Mouse (Mus musculus) E14TG2a.4 (cell line): ENCODE data around the gene Slc10a2.
"Not testable (repeated sequence)": the region's sequence is repeated elsewhere in the genome, so short reads cannot be mapped to it uniquely, and the experiment has no call there.

Experiments
- H3K27me3 ChIP-seq: 2 replicates; pipeline ENCODE4 v1.6.1; 2014; ENCODE audit warnings: low read length, control low read depth; ENCODE audit not compliant: insufficient read depth
- H3K36me3 ChIP-seq: 2 replicates; pipeline ENCODE4 v1.6.1; 2014; ENCODE audit warnings: low read length, control low read depth; ENCODE audit not compliant: insufficient read depth
- H3K4me1 ChIP-seq: replicated peaks from 2 replicates; pipeline ENCODE4 v1.6.1; 2014; ENCODE audit warnings: low read depth, low read length, control low read depth
- H3K4me3 ChIP-seq: replicated peaks from 2 replicates; pipeline ENCODE4 v1.5.1; 2014; ENCODE audit warnings: mild to moderate bottlenecking, low read length
- H3K9me3 ChIP-seq: 2 replicates; pipeline ENCODE4 v1.6.1; 2014; ENCODE audit warnings: low read length, control low read depth
- CTCF ChIP-seq: conservative IDR thresholded peaks from 2 replicates; pipeline ENCODE4 v1.5.1; 2014; ENCODE audit warnings: low read length
- NANOG ChIP-seq: IDR thresholded peaks from 2 replicates; pipeline ENCODE4 v1.6.1; 2014; ENCODE audit warnings: borderline replicate concordance, low read length, mixed read lengths
- POU5F1 ChIP-seq: IDR thresholded peaks from 2 replicates; pipeline ENCODE4 v1.6.1; 2014; ENCODE audit warnings: low read length, borderline replicate concordance

The Slc10a2 gene

GRCm38 (mm10) chr8:5105186-5105585 is at the start of gene Slc10a2:
Gene Slc10a2, minus strand, starts transcription at chr8:5105351.
- Histone ChIP-seq H3K4me3 (no peak within 1 kb of the TSS), H3K27me3 (no peaks in the 10 kb centered on the region), H3K9me3 (no peaks in the 10 kb centered on the region), H3K4me1 (no peaks in the 10 kb centered on the region), H3K36me3 (no peaks in the 10 kb centered on the region)
- TF ChIP-seq CTCF (no peak), NANOG (no peak), POU5F1 (no peak)

- Histone ChIP-seq H3K36me3 (no peaks in the 10 kb centered on the region), H3K27me3 (no peaks in the 10 kb centered on the region)
- TF ChIP-seq POU5F1 (no peak), CTCF (no peak), NANOG (no peak)
These were observed 24.2 kb upstream of the Slc10a2 start for GRCm38 (mm10) chr8:5129322-5129829.

GRCm38 (mm10) chr8:5106855-5107254 is 1.7 kb upstream of the Slc10a2 start:
- Histone ChIP-seq H3K4me3 (no peak overlapping the region), H3K4me1 (no peaks in the 10 kb centered on the region), H3K27me3 (no peaks in the 10 kb centered on the region), H3K36me3 (no peaks in the 10 kb centered on the region), H3K9me3 (no peaks in the 10 kb centered on the region)
- TF ChIP-seq POU5F1 (no peak), NANOG (no peak), CTCF (peak; percentile 28; the same call in 1 of the 2 replicates)

More at GRCm38 (mm10) chr8:5129322-5129829, 24.2 kb upstream of the Slc10a2 start:
- no peak overlapping the region for H3K4me3 ChIP-seq
- no peaks in the 10 kb centered on the region for H3K9me3 ChIP-seq
- H3K4me1 ChIP-seq, result no peaks in the 10 kb centered on the region

GRCm38 (mm10) chr8:5095392-5095791 is 9.8 kb downstream of the Slc10a2 start:
- Histone ChIP-seq H3K36me3 (no peaks in the 10 kb centered on the region), H3K9me3 (no peaks in the 10 kb centered on the region), H3K4me3 (no peak overlapping the region), H3K27me3 (no peaks in the 10 kb centered on the region), H3K4me1 (no peaks in the 10 kb centered on the region)
- TF ChIP-seq NANOG, result no peak
- TF ChIP-seq POU5F1, result no peak
- no peak for TF ChIP-seq CTCF

- not testable (repeated sequence) for H3K9me3 ChIP-seq, H3K4me3 ChIP-seq, H3K36me3 ChIP-seq, H3K27me3 ChIP-seq, H3K4me1 ChIP-seq
These were observed 11.2 kb downstream of the Slc10a2 start for GRCm38 (mm10) chr8:5093991-5094390.

GRCm38 (mm10) chr8:5073654-5074293 is 31.4 kb downstream of the Slc10a2 start:
- H3K9me3 ChIP-seq, result no peaks in the 10 kb centered on the region
- no peak overlapping the region for H3K4me3 ChIP-seq
- no peaks in the 10 kb centered on the region for H3K36me3 ChIP-seq
- H3K4me1 ChIP-seq, result no peaks in the 10 kb centered on the region
- no peak for TF ChIP-seq CTCF
- no peak for TF ChIP-seq NANOG
- no peak for TF ChIP-seq POU5F1
- H3K27me3 ChIP-seq, result no peaks in the 10 kb centered on the region

GRCm38 (mm10) chr8:5058888-5059287 is 46.3 kb downstream of the Slc10a2 start:
- no peaks in the 10 kb centered on the region for H3K9me3 ChIP-seq
- H3K4me3 ChIP-seq, result no peak overlapping the region
- no peaks in the 10 kb centered on the region for H3K27me3 ChIP-seq
- TF ChIP-seq CTCF (no peak), NANOG (no peak), POU5F1 (no peak)
- no peaks in the 10 kb centered on the region for H3K4me1 ChIP-seq
- no peaks in the 10 kb centered on the region for H3K36me3 ChIP-seq

GRCm38 (mm10) chr8:5044361-5044900 is 60.7 kb downstream of the Slc10a2 start:
- not testable (repeated sequence) for H3K4me1 ChIP-seq, H3K9me3 ChIP-seq, H3K4me3 ChIP-seq, H3K36me3 ChIP-seq, H3K27me3 ChIP-seq
